Mouse (Mus musculus) E14TG2a.4 (cell line): Measurements from ENCODE around the gene Aanat.

Experiments
- CTCF ChIP-seq: conservative IDR thresholded peaks from 2 replicates; pipeline ENCODE4 v1.5.1; 2014; ENCODE audit warnings: low read length
- NANOG ChIP-seq: IDR thresholded peaks from 2 replicates; pipeline ENCODE4 v1.6.1; 2014; ENCODE audit warnings: borderline replicate concordance, low read length, mixed read lengths
- POU5F1 ChIP-seq: IDR thresholded peaks from 2 replicates; pipeline ENCODE4 v1.6.1; 2014; ENCODE audit warnings: low read length, borderline replicate concordance

DNA sequence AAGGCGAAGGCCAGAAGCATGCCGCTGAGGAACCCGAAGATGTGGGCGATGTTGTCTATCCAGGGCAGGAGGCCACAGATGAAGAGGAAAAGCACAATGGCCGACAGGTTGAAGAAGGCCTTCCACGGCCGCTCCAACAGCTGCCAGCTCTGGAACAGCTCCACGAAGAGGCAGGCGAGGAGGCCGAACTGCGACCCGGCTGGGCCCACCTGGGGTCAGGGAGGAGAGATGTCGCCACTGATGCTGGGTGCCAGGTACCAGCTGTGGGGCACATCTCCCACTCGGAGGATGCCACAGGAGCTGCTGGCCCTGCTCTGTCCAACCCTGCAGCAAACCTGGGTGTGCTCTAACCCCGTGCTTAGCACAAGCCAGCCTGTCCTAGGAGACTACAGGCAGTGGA is 13.0 kb downstream of the Aanat start:
- TF ChIP-seq CTCF (no peak), NANOG (no peak), POU5F1 (no peak)
